Mouse (Mus musculus): ENCODE results near the gene Kif5c.

The Kif5c gene

DNA sequence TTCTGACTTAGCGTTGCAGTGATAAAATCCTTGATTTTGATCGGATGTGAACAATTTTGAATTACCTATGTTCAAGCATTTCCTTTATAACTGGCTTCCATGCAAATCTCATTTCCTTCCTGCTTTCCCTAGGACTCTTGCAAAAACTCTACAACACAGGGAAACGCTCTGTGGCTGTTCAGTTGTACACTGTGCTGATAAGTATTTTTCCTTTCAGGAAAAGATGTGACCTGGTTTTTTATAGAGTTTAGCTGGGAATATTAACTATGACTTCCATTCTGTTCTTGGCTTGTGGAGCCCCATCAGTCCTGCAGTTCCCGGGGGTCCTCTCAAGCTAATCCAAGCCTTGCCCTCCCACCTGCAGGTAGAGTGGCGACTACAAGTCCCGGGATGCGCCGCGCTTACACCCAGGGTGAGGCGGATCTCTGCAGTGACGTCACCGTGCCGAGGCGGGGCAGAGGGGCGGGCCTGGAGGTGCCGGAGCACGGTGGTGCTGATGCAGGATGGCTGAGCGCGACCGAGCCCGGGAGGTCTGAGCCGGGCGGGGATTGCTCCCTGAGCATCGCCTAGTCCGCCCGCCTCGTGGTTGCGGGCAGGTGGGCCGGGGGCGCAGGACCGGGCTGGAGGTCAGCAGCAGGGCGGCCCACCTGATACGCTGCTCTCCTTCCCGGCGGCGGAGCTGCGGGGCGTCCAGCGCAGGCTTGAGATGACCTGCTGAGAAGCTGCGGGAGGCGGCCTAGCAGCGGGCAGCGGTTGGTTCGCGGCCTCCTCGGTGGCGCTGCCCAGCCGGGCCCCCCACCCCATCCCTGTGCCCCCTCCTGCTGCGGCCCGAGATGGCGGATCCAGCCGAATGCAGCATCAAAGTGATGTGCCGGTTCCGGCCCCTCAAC lies at the start of gene Kif5c:
Gene Kif5c, plus strand, starts transcription at position 470 of the 890 bp plus-strand sequence.
- DNase-seq, result peak; percentile 93

DNA sequence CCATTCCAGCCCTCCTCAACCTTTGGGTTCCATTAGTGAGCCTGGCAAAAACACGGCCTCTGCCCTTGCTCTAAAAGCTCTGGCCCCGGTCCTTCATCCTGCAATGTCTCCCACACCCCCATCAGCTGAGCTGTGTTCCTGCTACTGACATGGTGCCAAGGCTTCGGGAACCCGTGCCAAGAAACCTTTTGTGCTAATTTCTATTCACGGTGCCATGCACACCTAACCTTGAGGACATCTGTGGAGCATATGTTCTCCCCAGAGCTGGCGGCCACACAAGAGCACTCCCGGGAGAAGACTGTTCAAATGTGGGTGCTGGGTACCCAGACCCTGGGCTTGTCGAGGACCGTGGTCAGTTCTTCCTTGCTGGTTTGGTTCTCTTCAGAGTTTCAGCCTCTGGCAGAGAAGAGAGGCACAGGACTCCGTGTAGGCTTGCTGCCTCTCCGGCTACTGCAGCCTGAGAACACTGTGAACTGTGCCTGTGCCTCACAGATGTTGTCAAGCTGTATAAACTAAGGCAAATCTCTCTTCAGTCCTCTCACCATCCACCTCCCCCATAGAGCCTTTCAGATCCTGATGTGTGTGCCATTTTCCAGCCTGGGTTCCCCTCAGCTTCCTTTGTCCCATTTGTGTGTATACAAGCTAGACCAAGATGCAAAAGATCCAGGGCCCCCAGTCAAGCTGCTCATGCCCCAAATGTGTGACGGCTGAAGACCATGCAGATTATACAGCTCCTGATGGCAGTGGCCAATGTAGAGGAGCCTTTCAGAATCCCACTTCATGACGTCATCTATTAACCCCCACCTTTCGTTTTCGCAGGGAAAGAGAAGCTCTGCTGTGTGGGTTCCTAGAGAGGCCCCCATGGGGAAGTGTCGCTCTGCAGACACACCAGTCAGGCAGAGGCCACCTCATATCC lies 49.0 kb upstream of the Kif5c start:
- peak; percentile 17 for DNase-seq

- DNase-seq, result no peak
Measured at GRCm38 (mm10) chr2:49570778-49571101, 48.4 kb upstream of the Kif5c start.

DNA sequence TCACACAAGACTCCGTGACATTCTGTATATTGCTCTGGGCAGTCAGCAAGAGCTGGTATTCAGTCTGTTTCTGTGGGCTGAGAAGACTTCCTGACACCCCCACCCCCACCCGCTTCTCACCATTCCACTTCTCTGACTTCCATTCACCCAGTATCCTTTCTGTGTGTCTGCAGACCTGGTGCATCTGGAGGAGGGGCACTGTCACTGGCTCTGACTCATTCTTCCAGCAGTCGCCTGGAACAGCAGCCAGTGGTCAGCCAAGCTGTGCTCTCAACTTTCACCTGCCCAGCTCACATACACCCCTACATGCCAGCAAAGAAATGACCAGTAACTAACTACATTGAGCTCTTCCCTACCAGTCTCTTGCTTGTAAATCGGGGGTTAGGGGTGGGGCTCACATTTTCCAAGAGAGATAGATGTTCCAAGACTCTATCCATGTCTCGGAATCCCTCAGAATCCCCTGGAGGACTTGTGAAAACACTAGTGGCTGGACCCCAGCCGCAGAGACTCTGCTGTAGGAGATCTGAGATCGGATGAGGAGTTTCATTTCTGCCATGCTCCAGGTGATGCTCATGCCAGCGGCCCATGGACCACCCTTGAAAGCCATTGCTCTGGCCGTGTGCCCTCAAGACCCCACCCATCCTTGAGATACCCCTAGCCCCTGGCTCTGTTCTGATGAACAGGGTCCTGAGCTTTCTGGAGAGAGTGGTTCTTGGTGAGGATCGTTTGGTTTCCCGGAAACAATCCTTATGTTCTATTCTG lies 47.8 kb upstream of the Kif5c start:
- DNase-seq, result no peak

DNA sequence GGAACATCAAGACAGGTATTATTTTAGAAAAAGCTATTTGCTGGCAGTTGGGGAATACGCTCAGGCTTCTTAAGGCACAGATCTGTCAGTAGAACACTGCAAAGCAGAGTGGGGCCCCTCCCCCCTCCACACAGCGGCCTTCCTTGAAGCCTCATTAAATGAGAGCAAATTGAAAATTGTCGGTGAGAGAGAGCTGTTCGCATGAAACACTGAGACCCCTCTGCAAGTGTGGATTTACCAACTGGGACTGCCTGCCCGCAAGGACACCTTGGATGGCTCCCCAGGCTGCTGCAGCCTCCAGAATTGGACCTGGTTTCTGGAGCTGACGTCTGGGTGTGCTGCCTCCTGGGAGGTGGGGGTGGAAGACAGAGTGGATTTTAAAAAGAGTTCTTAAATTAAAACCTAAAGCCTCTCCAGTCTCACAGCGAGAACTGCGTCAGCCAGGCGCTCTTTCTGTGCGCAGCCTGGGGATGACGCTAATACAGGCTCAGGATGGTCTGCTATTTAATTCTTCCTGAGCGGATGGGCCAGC lies 46.9 kb upstream of the Kif5c start:
- DNase-seq, result peak; percentile 43

- no peak for DNase-seq
Measured at GRCm38 (mm10) chr2:49572684-49573083, 46.4 kb upstream of the Kif5c start.

- DNase-seq, result no peak
Measured at GRCm38 (mm10) chr2:49573282-49573681, 45.8 kb upstream of the Kif5c start.

GRCm38 (mm10) chr2:49580585-49580984 lies 38.5 kb upstream of the Kif5c start:
- DNase-seq, result no peak

DNA sequence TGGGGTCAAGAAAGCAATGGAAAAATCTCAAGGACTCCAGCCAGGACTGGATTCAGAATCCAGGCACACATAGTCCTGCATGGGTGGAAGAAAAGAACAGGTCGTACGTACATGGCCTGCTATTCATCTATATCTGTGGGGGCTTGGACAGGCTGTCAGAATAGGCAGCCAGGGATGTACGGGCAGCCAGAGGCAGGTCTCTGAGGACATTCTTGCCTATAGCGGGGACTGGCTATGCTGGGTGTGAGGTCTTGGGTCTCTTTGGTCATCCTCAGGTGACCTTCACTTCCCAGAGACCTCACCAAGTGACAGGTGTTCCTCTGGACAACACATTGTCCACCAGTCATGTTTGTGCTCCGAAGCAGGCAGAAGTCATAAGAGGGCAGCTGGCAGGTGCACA lies 36.6 kb upstream of the Kif5c start:
- no peak for DNase-seq

DNA sequence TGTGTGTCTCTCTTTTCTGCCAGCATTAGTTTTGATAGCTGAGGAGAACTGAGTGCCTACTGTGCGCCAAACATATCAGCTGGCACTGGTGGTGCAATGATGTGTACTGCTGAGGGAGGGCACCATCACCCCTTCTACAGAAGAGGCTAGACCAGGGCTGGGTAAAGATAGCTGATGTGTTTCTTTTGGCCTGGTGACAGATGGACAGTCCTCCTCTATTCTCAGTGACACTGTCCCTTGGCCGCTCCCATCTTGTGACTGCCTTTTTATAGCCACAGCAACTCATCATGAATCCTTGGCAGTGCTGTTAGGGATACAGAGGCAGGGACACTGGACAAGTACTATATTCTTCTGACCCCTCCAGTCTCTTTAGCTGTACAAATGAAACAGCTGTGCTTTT lies 35.8 kb upstream of the Kif5c start:
- DNase-seq, result no peak

DNA sequence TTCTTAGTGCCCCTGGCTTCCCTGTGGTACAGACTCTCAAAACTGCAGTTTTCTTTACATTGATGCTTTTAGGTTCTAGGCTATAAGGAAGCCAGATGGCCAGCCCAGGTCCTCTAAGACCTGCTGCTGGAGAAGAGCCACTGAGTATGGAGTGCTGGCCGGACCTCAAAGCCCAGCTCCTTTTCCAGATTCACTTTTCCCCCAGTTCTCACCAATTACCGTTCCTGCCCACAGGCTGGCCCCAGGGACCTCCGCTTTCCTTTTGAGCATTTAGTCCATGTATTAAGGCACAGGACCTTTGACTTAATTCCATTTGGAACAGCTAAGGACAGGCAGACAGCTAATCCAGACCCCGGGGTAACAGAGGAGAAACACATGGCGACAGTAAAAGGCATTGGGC lies 28.6 kb upstream of the Kif5c start:
- no peak for DNase-seq

DNA sequence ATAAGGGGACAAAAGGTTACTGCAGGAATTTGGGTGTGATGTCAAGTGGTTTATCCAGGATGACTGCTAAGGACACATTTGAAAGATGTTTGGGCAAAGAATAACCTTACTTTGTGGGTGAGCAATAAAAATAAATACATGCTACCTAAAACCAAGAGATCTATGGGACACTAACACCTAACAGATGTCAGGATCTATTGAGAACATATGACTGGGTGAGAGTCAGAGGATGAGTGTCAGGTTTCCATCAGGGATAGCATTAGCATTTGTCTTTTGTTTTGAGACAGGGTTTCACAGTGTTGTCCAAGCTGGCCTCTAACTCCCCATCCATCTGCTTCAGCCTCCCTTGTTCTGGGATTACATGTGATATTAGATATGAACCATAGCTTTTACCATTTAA lies 26.2 kb upstream of the Kif5c start:
- DNase-seq, result no peak

DNA sequence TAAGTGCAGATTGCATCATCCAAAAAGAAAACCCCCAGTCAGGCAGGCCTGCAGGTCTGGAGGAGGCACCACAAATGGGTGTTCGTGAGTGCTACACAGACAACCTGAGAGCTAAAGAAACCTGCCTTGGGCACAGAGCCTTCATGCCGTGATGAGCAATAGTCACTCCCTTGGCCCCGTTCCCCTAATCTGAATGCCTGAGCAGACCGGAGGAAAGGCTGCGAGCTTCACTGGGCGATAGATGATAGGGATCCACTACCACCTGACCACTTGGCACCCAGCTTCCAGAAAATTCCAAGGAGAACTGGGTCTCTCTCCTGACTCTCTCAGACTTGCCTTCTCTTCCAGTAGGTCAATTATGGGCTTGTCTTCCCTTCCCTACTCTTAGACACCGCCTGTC lies 24.2 kb upstream of the Kif5c start:
- no peak for DNase-seq

GRCm38 (mm10) chr2:49596318-49596717 lies 22.8 kb upstream of the Kif5c start:
- no peak for DNase-seq

GRCm38 (mm10) chr2:49600021-49600681 lies 18.9 kb upstream of the Kif5c start:
- no peak for DNase-seq

DNA sequence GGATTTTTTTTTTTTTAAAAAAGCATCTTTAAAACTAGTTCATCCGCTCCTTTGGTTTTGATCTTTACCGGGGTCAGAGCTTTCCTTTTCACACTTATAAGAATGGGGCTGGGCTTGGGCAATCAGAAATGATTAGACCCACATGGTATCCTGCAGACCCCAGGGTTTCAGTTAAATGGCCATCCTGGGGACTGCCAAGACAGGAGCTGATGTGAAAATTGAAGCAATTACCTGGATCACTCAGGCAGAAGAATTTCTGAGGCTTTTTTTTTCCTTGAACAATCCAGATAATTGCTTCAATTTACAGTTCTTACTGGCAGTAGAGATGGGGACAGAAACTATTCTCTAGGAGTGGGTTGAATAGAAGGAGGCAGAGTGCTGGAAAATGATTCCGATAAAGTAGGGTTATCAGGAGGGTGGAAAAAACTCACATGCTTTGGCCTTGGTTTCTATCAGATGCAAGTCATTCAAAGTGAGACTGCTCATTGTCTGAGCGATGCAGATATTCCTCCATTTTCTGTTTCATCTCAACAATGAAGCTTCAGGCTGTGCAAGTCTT lies 16.2 kb upstream of the Kif5c start:
- DNase-seq, result no peak

DNA sequence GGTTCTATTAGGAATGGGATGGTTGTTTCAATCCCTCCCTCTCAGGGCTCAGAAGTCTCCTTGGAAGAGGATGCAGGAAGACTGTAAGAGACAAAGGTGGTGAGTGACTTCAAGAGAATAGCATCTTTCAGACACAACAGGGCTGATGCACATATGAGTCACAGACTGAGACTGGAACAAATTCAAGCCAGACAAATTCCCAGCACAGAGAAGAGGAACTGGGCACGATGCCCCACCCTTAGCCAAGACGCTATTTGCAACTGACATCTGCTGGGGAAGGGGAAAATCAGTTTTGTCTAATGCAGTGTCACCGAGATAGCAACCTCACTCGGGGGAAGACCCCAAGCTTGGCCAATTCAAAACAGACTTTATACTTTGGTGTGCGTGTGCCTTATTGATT lies 9.5 kb upstream of the Kif5c start:
- DNase-seq, result peak; percentile 36

GRCm38 (mm10) chr2:49616765-49617164 lies 2.3 kb upstream of the Kif5c start:
- no peak for DNase-seq

GRCm38 (mm10) chr2:49619719-49620522 lies 823 bp downstream of the Kif5c start:
- DNase-seq, result no peak

GRCm38 (mm10) chr2:49620626-49621117 lies 1.6 kb downstream of the Kif5c start:
- peak; percentile 64 for DNase-seq

DNA sequence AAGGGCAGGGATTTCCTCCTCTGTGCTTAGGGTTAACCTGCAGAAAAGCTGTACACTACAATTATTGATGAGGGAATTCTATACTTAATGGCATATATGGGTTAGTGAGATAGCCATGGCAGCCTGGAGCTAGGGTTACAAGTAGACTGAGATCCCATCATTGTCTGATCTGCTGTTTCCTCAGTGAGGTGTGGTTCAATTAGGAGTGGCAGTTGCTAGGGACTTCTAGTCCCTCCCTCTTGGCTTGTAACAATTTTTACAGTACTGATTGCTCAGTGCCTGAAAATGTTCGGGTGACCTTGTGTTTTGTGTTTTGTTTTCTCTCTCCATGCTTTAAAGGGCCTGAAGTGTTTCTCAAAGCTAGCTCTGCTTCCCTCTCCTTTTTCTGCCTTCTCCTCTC lies 2.1 kb downstream of the Kif5c start:
- no peak for DNase-seq
